Mouse (Mus musculus) myocyte (in vitro differentiated cells): ENCODE results near the gene Phactr2. TPM values are rescaled to one million over a fixed set of nuclear protein-coding genes. Genes with fewer than 3 reads are reported as not detected.

ENCODE experiments used
- H3K27me3 ChIP-seq: one replicate; pipeline ENCODE4 v1.6.1; 2011; ENCODE audit not compliant: control insufficient read depth, insufficient read depth, insufficient read length
- H3K36me3 ChIP-seq: one replicate; pipeline ENCODE4 v1.6.1; 2011; ENCODE audit not compliant: control insufficient read depth, insufficient read depth
- H3K4me2 ChIP-seq: one replicate; pipeline ENCODE4 v1.6.1; 2011; ENCODE audit warnings: low read depth, control low read depth
- H3K4me3 ChIP-seq: one replicate; pipeline ENCODE4 v1.5.1; 2011; ENCODE audit warnings: mild to moderate bottlenecking, control low read depth, moderate library complexity
- H3K79me2 ChIP-seq: one replicate; pipeline ENCODE4 v1.6.1; 2011; ENCODE audit not compliant: control insufficient read depth, insufficient read depth
- H3ac ChIP-seq: one replicate; pipeline ENCODE4 v1.6.1; 2011; ENCODE audit not compliant: control insufficient read depth, insufficient read length
- CEBPB ChIP-seq: IDR thresholded peaks from 2 replicates; pipeline ENCODE4 v1.6.1; 2011; ENCODE audit warnings: mild to moderate bottlenecking, moderate library complexity; ENCODE audit not compliant: poor library complexity, insufficient read depth, severe bottlenecking
- E2F4 ChIP-seq: IDR thresholded peaks from one replicate; pipeline ENCODE4 v1.6.1; 2011; ENCODE audit warnings: mild to moderate bottlenecking, control low read depth, moderate library complexity; ENCODE audit not compliant: insufficient read depth
- MAX ChIP-seq: IDR thresholded peaks from one replicate; pipeline ENCODE4 v1.6.1; 2011; ENCODE audit warnings: low read depth, mild to moderate bottlenecking, control low read depth
- MYOD1 ChIP-seq, 3 experiments: IDR thresholded peaks; one replicate each; pipeline ENCODE4 v1.6.1; 2011; ENCODE audit warnings: control low read depth in 2 of 3, low read depth in 2 of 3, mild to moderate bottlenecking in 2 of 3, moderate library complexity in 1 of 3; ENCODE audit not compliant: insufficient read length in 2 of 3, control insufficient read depth in 1 of 3
- MYOG ChIP-seq, 3 experiments: IDR thresholded peaks; one replicate each; pipeline ENCODE4 v1.6.1; 2011; ENCODE audit warnings: control low read depth in 2 of 3, low read depth in 2 of 3, mild to moderate bottlenecking in 2 of 3; ENCODE audit not compliant: insufficient read length in 2 of 3, control insufficient read depth in 1 of 3, insufficient read depth in 1 of 3
- POLR2A ChIP-seq: IDR thresholded peaks from one replicate; pipeline ENCODE4 v1.6.1; 2011; ENCODE audit warnings: low read depth, mild to moderate bottlenecking, control low read depth, moderate library complexity; ENCODE audit not compliant: insufficient read length
- POLR2AphosphoS2 ChIP-seq: IDR thresholded peaks from one replicate; pipeline ENCODE4 v1.6.1; 2011; ENCODE audit warnings: low read depth, control low read depth; ENCODE audit not compliant: insufficient read length
- REST ChIP-seq: IDR thresholded peaks from one replicate; pipeline ENCODE4 v1.6.1; 2011; ENCODE audit warnings: mild to moderate bottlenecking, control low read depth, moderate library complexity; ENCODE audit not compliant: insufficient read depth, insufficient read length
- SRF ChIP-seq: IDR thresholded peaks from one replicate; pipeline ENCODE4 v1.6.1; 2011; ENCODE audit warnings: low read depth; ENCODE audit not compliant: control insufficient read depth, insufficient read length
- TCF12 ChIP-seq: IDR thresholded peaks from one replicate; pipeline ENCODE4 v1.6.1; 2011; ENCODE audit warnings: mild to moderate bottlenecking, control low read depth; ENCODE audit not compliant: poor library complexity, insufficient read depth, severe bottlenecking
- TCF3 ChIP-seq: IDR thresholded peaks from one replicate; pipeline ENCODE4 v1.6.1; 2011; ENCODE audit warnings: low read depth, control low read depth; ENCODE audit not compliant: insufficient read length
- USF1 ChIP-seq: IDR thresholded peaks from one replicate; pipeline ENCODE4 v1.6.1; 2011; ENCODE audit warnings: low read depth, mild to moderate bottlenecking, control low read depth, moderate library complexity
- polyA plus RNA-seq: library from polyadenylated mRNA; unstranded; fragments of >200 nt; fragmentation: generic; extraction: Trizol; gene quantifications from one replicate; pipeline ENCODE4 v1.2.1, GENCODE M21; 2012; ENCODE audit warnings: missing spikeins

Phactr2 gene
- polyA plus RNA-seq, 1 experiment: not detected

DNA sequence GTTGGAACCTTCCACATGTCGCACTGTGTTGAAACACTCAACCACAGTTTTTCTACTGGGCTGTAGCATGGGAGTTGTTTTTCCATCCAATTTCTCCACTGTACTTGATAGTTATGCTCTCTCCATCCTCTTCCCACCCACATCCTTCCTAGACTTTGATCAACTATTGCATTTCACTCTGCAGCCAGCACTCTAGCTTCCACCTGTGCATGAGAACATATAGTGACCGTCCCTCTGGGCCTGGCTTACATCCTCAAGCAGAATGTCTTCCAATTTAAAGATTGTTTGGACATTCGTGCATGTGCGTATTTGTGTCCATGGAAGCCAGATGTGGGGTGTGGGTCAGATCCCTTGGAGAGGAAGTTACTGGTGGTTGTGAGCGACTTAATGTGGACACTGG is 114.4 kb downstream of the Phactr2 start:
- Histone ChIP-seq H3K36me3 (no peaks in the 10 kb centered on the region), H3K4me3 (no peak overlapping the region), H3ac (no peak overlapping the region), H3K27me3 (no peaks in the 10 kb centered on the region), H3K4me2 (no peak overlapping the region), H3K79me2 (no peaks in the 10 kb centered on the region)
- TF ChIP-seq USF1: no peak
- TF ChIP-seq REST: no peak
- TF ChIP-seq POLR2A: no peak
- no peak for TF ChIP-seq MYOG (IDR thresholded peaks at IDR 0.05; ENCODE audit: control insufficient read depth in 1 of 3, insufficient read depth in 1 of 3, insufficient read length in 2 of 3, low read depth in 2 of 3)
- TF ChIP-seq TCF3: no peak
- TF ChIP-seq TCF12: no peak
- TF ChIP-seq MYOD1 (IDR thresholded peaks at IDR 0.05; ENCODE audit: control insufficient read depth in 1 of 3, insufficient read length in 2 of 3, low read depth in 2 of 3): no peak
- no peak for TF ChIP-seq CEBPB
- no peak for TF ChIP-seq SRF
- TF ChIP-seq POLR2AphosphoS2: no peak

DNA sequence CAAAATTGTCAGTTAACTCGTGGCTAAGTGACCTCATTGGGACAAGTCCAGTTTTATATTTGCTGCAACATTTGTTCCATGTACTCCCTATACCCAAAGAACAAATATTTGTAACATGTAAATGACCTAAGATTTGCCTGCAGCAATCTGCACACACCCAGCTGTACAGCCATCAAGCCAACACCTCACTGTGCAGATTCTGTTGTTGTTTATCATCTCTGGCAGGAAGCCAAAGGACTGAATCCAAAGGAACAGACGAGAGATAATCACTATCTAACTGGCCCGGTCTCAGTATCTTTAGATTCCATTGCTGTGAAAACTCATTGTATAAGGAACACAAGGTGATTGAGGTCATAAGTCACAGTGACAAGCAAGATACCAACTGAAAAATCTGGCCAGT is 115.5 kb downstream of the Phactr2 start:
- Histone ChIP-seq H3K4me2 (no peak overlapping the region), H3K36me3 (no peaks in the 10 kb centered on the region), H3K4me3 (no peak overlapping the region), H3K27me3 (no peaks in the 10 kb centered on the region), H3ac (no peak overlapping the region), H3K79me2 (no peaks in the 10 kb centered on the region)
- TF ChIP-seq MYOG (IDR thresholded peaks at IDR 0.05; ENCODE audit: control insufficient read depth in 1 of 3, insufficient read depth in 1 of 3, insufficient read length in 2 of 3, low read depth in 2 of 3): no peak
- TF ChIP-seq POLR2A: no peak
- no peak for TF ChIP-seq TCF12
- TF ChIP-seq MYOD1 (IDR thresholded peaks at IDR 0.05; ENCODE audit: control insufficient read depth in 1 of 3, insufficient read length in 2 of 3, low read depth in 2 of 3): no peak

DNA sequence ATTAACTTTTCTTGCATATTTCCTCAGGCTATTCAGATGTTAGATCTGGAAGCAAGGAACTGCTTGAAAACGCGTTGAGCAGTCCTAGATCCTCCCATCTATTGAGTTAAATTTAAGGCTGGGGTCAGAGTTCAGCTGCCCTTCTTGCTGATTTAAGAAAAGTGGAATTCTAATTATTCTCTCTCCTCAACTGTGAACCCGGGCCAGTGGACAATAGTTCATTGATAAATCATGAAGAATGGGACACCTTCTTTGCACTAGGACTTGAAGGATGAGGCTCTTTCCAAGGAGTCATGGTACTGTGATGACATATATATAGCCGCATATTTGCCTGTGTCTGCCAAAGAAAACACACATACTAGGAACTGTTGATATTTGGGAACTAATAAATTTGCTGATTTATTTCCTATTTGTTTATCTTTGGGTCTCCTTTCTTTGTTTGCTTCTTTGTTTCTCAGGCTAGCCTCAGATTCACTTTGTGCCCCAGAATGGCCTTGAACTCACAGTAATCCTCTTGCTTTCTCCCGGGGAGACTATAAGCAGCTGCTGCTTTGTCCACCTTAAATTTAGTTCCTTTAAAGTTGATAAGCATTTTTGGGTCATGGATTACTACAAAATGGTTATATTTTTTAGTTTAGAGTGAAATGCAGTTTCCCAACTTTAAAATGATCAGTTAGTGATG is 127.5 kb downstream of the Phactr2 start:
- TF ChIP-seq USF1: no peak
- TF ChIP-seq TCF3: no peak
- no peak for TF ChIP-seq CEBPB
- TF ChIP-seq POLR2AphosphoS2: no peak
- TF ChIP-seq TCF12: no peak
- TF ChIP-seq SRF: no peak
- no peak for TF ChIP-seq REST
- Histone ChIP-seq H3K27me3 (no peaks in the 10 kb centered on the region), H3K36me3 (no peaks in the 10 kb centered on the region), H3K4me3 (no peak overlapping the region), H3ac (no peak overlapping the region), H3K79me2 (no peaks in the 10 kb centered on the region), H3K4me2 (no peak overlapping the region)

DNA sequence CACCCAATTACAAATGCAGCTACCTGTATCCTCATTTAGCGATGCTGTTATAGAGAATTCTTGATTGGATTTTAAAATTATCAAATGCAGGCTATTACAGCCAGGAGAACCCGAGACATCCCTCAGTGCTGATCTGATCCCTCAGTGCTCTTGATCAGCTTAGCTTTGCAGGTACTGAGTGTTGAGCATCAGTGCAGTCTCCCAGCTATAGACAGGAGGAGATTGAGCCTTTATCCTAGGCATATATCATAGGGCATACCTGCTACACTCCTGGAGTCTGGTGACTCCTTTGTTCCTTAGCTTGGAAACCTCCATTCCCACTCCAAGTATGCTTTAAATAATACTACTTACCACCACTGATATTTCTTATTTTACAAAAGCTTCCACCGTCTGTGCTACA is 133.6 kb downstream of the Phactr2 start:
- H3K79me2 ChIP-seq: no peaks in the 10 kb centered on the region
- no peak overlapping the region for H3K4me2 ChIP-seq
- H3K4me3 ChIP-seq: no peak overlapping the region
- TF ChIP-seq MAX: no peak
- H3ac ChIP-seq: no peak overlapping the region
- H3K36me3 ChIP-seq: no peaks in the 10 kb centered on the region
- H3K27me3 ChIP-seq: no peaks in the 10 kb centered on the region

DNA sequence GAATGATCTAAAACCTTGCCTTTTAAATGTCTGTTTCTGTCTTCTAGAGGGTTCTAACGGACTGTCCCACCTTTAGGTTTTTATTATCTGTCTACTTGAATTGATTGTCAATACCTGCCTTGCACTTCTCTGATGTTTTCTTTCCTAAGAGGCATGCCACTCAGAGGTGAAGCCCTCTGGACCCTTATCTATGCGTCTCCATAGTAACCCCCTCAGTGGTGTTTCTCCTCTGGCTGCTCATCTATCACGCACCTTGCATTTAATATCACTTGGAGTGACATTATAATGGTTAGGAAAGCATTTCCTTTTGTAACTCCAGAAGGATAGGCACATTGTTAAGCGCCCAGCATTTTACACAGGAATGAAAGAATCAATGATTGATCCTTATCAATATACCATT is 137.2 kb downstream of the Phactr2 start:
- H3K4me2 ChIP-seq: no peak overlapping the region
- H3K79me2 ChIP-seq: no peaks in the 10 kb centered on the region
- TF ChIP-seq SRF (no peak), MAX (no peak), E2F4 (no peak), POLR2AphosphoS2 (no peak)
- no peaks in the 10 kb centered on the region for H3K36me3 ChIP-seq
- H3K27me3 ChIP-seq: no peaks in the 10 kb centered on the region
- H3K4me3 ChIP-seq: no peak overlapping the region
- H3ac ChIP-seq: no peak overlapping the region

DNA sequence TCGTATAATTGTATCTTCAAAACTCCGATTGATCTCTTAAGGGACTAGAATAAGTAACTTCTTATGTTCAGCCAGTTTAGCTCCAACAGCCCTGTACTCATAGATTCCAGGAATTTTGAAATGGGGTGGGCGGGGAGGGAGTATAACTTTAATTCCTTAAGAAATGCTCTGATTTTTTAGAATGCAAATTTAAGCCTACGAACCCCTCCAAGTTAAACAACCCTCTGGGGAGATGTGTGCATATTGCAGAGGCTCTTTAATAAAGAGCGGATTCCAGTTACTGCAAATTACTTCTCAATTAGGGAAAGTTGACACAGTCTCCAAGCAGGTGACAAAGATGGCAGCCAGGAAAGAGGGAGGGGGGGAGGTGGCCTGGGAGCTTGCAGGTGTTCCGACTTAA is 138.4 kb downstream of the Phactr2 start:
- Histone ChIP-seq H3K36me3 (no peaks in the 10 kb centered on the region), H3K79me2 (no peaks in the 10 kb centered on the region), H3K27me3 (no peaks in the 10 kb centered on the region), H3K4me3 (no peak overlapping the region), H3K4me2 (no peak overlapping the region), H3ac (no peak overlapping the region)
- no peak for TF ChIP-seq E2F4
- TF ChIP-seq MAX: no peak
- no peak for TF ChIP-seq POLR2A
- TF ChIP-seq REST: no peak
- no peak for TF ChIP-seq CEBPB
- TF ChIP-seq MYOG (IDR thresholded peaks at IDR 0.05; ENCODE audit: control insufficient read depth in 1 of 3, insufficient read depth in 1 of 3, insufficient read length in 2 of 3, low read depth in 2 of 3): no peak
- no peak for TF ChIP-seq USF1
